Mouse (Mus musculus) liver, embryonic 13.5 days (tissue): ENCODE results near the gene Sgsm3. TPM values are rescaled to one million over a fixed set of nuclear protein-coding genes. Genes with fewer than 3 reads are reported as not detected.
A peak's percentile ranks its signal among the peaks of the same experiment; 100 is the strongest.
"Not testable (repeated sequence)": the region's sequence is repeated elsewhere in the genome, so short reads cannot be mapped to it uniquely, and the experiment has no call there.

Experiments used
- ATAC-seq: fragments of 200-750 bp; cut with Nextera tagmentation; 2 replicates; pipeline ENCODE4 v1.8.0; 2017; ENCODE audit warnings: low read depth, mild to moderate bottlenecking, moderate number of reproducible peaks, moderate library complexity
- DNase-seq: peaks from one replicate; pipeline ENCODE4 v3.0.0; 2022
- H3K27ac ChIP-seq: fragments of 300-500 bp; sonication (generic); 2 replicates; pipeline ENCODE4 v1.5.1; 2015; ENCODE audit warnings: moderate library complexity, mild to moderate bottlenecking, inconsistent platforms
- H3K27me3 ChIP-seq: fragments of 300-500 bp; sonication (generic); 2 replicates; pipeline ENCODE4 v1.6.1; 2015; ENCODE audit warnings: mild to moderate bottlenecking, inconsistent platforms
- H3K36me3 ChIP-seq: fragments of 300-500 bp; sonication (generic); 2 replicates; pipeline ENCODE4 v1.6.1; 2015; ENCODE audit warnings: mild to moderate bottlenecking, inconsistent platforms
- H3K4me1 ChIP-seq: fragments of 300-500 bp; sonication (generic); replicated peaks from 2 replicates; pipeline ENCODE4 v1.6.1; 2015; ENCODE audit warnings: inconsistent platforms
- H3K4me2 ChIP-seq: fragments of 300-500 bp; sonication (generic); 2 replicates; pipeline ENCODE4 v1.6.1; 2015; ENCODE audit warnings: inconsistent platforms, mild to moderate bottlenecking, moderate library complexity
- H3K4me3 ChIP-seq: fragments of 300-500 bp; sonication (generic); replicated peaks from 2 replicates; pipeline ENCODE4 v1.5.1; 2015; ENCODE audit warnings: mild to moderate bottlenecking, inconsistent platforms
- H3K9ac ChIP-seq: fragments of 300-500 bp; sonication (generic); 2 replicates; pipeline ENCODE4 v1.6.1; 2015; ENCODE audit warnings: mild to moderate bottlenecking, inconsistent platforms
- H3K9me3 ChIP-seq: fragments of 300-500 bp; sonication (generic); replicated peaks from 2 replicates; pipeline ENCODE4 v1.6.1; 2016; ENCODE audit warnings: inconsistent platforms
- WGBS: fragments of 180-500 bp; shearing (Covaris S2); methylation state at CpG from one replicate; pipeline ENCODE4 v1.1.7; 2015; ENCODE audit not compliant: insufficient replicate concordance; 5-methylcytosine and 5-hydroxymethylcytosine counted together
- polyA plus RNA-seq: library from polyadenylated mRNA; unstranded; fragments of >200 nt; fragmentation: Nextera tagmentation; extraction: Ambion mirVana; gene quantifications from 2 replicates; pipeline ENCODE4 v1.2.1, GENCODE M21; 2015

The Sgsm3 gene
- 12.9 and 14.3 TPM in 2 replicates for polyA plus RNA-seq

DNA sequence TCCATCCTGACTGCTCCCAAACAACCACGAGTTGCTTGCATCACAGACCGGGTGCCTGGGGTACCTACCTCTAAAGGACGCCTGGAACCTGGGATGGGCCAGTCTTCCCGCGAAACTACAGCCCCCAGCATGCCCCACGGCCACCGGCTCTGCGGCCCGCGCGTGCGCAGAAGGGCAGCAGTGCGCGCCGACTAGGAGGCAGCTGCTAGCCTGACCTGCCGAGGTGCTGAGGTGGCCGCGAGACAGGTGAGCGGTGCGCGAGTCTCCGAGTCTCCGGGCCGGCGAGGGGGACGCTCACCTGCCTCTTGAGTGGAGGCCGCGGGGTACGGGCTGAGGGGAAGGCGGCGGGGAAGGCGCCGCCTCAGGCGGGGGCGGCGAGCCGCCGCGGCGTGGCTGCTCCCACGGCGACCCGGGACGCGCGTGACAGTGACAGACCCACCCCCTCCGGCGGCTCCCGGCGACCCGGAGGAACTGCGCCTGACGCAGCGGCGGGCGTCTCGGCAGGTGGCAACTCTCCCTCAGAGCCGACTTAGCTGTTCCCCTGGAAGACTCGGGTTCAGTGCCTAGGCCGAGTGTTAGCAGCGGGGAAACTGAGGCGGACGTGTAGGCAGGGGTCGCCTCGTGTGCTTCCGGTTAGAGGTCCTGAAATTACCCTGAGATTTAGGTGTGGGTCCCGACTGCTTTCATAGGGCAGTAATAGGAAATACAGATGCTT, at the start of gene Sgsm3:
Gene Sgsm3, plus strand, starts transcription at position 146 of the 715 bp plus-strand sequence.
- peak within 1 kb of the TSS; percentile 94 for H3K4me2 ChIP-seq
- under 1% methylated on average over 62 of the region's 67 CpGs for WGBS
- H3K9ac ChIP-seq = peak within 1 kb of the TSS; percentile 88
- H3K27ac ChIP-seq = peak within 1 kb of the TSS; percentile 47; the same call in 1 of the 2 replicates
- ATAC-seq = peak; percentile 87
- DNase-seq = peak; percentile 80
- H3K36me3 ChIP-seq = no peaks in the 10 kb centered on the region
- no peaks in the 10 kb centered on the region for H3K9me3 ChIP-seq
- H3K4me3 ChIP-seq = peak within 1 kb of the TSS; percentile 92
- peaks cover 47% of the 10 kb centered on the region for H3K4me1 ChIP-seq
- no peaks in the 10 kb centered on the region for H3K27me3 ChIP-seq

DNA sequence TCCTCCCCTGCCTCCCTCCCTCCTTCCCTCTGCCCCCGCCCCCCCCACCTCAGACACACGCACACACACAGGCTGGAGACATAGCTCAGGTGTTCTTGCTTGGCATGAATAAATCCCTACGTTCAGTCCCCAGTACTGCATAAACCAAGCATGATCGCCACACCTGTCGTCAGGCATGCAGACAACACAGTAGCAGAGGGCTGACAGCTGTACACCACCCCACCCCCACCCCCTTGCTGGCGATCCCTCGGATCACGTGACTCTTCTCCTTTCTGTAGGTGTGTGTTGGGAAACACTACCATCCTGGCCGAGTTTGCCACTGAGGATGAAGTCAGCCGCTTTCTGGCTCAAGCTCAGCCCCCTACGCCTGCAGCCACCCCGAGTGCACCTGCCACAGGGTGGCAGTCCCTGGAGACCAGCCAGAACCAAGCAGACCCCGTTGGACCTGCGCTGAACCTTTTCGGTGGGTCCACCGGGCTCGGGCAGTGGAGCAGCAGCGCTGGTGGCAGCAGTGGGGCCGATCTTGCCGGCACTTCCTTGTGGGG, 48.7 kb upstream of the Sgsm3 start:
- peaks cover 17% of the 10 kb centered on the region for H3K4me1 ChIP-seq
- no peak overlapping the region for H3K27ac ChIP-seq
- WGBS = 84% methylated on average over 20 of the region's 20 CpGs
- H3K36me3 ChIP-seq = peaks cover 88% of the 10 kb centered on the region
- H3K4me3 ChIP-seq = no peak overlapping the region
- DNase-seq (no peak), ATAC-seq (peak; percentile 10; the same call in 1 of the 2 replicates)
- H3K9me3 ChIP-seq = no peaks in the 10 kb centered on the region
- H3K4me2 ChIP-seq = no peak overlapping the region
- H3K27me3 ChIP-seq = no peaks in the 10 kb centered on the region
- no peak overlapping the region for H3K9ac ChIP-seq

DNA sequence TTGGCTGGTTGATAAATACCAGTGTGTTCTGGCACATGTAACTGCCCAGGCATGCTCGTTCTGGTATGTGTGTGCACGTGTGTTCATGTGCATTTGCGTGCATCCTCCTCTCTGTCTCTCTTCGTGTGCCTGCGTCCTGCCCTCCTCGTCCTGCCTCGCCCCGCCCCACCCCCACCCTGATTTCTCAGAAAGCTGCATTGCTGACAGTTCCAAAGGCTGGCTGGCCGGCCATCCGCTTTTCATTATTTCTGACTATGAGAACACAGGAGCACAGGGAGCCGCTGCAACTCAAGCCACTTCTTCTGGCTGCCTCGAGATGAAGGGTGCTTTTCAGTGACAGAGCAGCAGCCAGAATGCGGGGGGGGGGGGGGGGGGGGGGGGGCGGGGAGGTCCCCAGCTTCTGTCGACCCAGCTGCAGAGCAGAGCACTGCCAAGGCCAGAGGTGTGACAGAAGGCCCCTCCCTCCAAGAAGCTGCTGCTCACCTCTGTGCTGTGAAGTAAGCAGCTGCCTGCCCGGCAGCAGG, 47.5 kb upstream of the Sgsm3 start:
- WGBS = 35% methylated on average over 14 of the region's 16 CpGs
- no peaks in the 10 kb centered on the region for H3K27me3 ChIP-seq
- H3K27ac ChIP-seq = no peak overlapping the region
- ATAC-seq = peak; percentile 59; the same call in 1 of the 2 replicates
- peaks cover 87% of the 10 kb centered on the region for H3K36me3 ChIP-seq
- no peak overlapping the region for H3K4me2 ChIP-seq
- H3K9ac ChIP-seq = no peak overlapping the region
- no peaks in the 10 kb centered on the region for H3K9me3 ChIP-seq
- H3K4me3 ChIP-seq = no peak overlapping the region
- DNase-seq = no peak
- H3K4me1 ChIP-seq = peaks cover 20% of the 10 kb centered on the region

DNA sequence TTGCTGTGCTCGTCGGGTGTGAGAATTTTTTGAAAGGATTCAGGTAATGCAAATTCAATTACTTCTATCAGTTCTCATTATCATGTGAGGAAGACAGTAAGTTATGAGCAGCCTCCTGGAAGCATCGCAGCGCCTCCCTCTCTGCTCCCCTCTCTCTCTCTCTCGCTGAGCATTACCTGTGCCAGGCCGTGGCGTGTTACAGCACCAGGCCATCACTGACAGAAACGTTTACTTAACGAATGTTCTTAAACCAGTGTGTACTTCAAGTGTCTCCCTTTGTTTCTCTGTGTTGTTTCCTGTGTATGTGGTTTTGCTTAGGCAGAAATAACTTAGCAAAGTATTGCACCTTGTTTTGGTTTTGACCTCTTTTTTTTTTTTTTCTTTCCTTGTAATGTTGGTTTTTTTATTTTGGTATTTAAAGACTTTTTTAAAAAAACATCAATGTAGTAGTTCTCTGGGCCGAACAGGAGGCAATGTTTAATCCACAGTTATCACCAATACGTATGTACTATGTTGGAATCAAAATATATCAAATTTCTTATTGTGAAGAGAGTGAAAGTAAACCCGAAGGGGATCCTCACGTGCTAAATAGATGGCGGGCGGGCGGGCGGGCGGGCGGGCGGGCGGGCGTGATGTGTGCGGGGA, 46.8 kb upstream of the Sgsm3 start:
- H3K4me3 ChIP-seq, ATAC-seq: not testable (repeated sequence)
- 90% methylated on average over 23 of the region's 23 CpGs for WGBS

DNA sequence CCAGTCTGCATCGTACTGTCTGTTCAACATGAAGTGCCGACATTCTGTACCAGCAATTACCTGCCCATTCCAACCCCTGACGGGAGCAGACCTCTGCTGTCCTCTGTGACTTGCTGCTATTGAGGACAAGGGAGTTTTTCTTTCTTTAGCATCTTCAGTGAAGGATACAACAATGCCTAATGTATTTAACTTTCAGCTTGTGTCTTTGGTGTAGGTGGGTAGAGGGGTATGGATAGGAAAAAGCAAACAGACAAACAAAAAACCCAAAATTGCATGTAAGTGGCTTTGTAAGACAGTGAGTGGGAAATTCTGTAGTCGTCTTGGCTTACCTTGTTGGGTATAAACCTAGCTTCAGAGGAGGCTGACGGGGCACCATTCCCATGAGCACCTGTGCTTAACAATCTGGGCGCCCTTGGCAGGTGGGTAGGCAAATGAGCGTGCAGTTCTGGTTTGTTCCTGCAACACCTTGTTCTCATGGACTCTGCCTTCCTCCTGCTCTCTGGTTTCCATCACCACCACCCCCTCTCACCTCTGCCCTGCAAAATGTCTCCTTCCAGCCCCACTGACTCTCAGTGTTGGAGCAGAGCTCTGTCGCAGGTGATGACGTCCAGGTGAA, 46.1 kb upstream of the Sgsm3 start:
- H3K4me3 ChIP-seq = no peak overlapping the region
- DNase-seq = no peak
- H3K27me3 ChIP-seq = no peaks in the 10 kb centered on the region
- no peak overlapping the region for H3K27ac ChIP-seq
- no peak for ATAC-seq
- no peak overlapping the region for H3K4me2 ChIP-seq
- H3K9me3 ChIP-seq = no peaks in the 10 kb centered on the region
- H3K4me1 ChIP-seq = peaks cover 20% of the 10 kb centered on the region
- H3K36me3 ChIP-seq = peaks cover 84% of the 10 kb centered on the region
- no peak overlapping the region for H3K9ac ChIP-seq
- 91% methylated on average over 9 of the region's 9 CpGs for WGBS

More for the DNA sequence above, 46.8 kb upstream of the Sgsm3 start:
- not testable (repeated sequence) for DNase-seq, H3K4me2 ChIP-seq, H3K27me3 ChIP-seq, H3K9me3 ChIP-seq, H3K9ac ChIP-seq, H3K27ac ChIP-seq
- Histone ChIP-seq H3K4me1 (peaks cover 20% of the 10 kb centered on the region), H3K36me3 (peaks cover 87% of the 10 kb centered on the region)

DNA sequence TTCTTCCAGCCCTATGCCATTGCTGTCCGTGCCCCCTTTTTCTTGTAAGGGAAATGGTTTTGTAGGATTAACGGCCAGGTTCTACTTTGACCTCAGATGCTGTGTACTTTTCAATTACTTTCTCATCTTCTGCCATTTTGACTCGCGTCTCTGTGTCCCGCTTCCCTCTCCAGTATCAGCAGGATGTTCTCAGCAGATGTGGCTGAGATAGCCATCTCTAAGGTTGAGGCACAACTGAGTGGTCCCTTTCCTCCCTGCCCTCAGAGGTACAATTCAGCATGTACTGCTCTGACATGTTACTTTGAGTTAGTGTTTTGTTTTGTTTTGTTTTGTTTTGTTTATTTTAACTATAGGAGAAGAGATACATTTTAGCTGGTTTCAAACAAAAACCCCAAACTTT, 42.7 kb upstream of the Sgsm3 start:
- no peak overlapping the region for H3K4me3 ChIP-seq
- no peak for DNase-seq
- no peak for ATAC-seq
- no peak overlapping the region for H3K4me2 ChIP-seq
- peaks cover 63% of the 10 kb centered on the region for H3K36me3 ChIP-seq
- H3K4me1 ChIP-seq = peaks cover 14% of the 10 kb centered on the region
- 41% methylated on average over 5 of the region's 5 CpGs for WGBS
- no peaks in the 10 kb centered on the region for H3K9me3 ChIP-seq
- H3K9ac ChIP-seq = no peak overlapping the region
- H3K27me3 ChIP-seq = no peaks in the 10 kb centered on the region
- H3K27ac ChIP-seq = no peak overlapping the region

DNA sequence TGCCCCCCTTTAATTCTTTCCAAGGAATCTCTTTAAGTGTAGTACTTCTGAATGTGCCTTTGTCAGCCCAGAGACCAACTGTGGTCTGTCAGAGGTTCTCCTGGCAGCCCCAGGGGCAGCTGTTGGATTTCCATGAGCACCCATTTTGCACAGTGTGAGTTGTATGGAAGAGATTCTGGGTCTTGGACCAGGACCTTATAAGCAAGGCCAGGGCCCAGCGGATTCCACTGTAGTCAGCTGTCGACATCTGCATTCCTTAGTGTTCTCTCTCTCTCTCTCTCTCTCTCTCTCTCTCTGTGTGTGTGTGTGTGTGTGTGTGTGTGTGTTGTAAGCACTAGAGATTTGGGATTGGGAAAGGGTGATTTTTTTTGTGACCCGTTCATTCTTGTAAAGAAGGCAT, 40.9 kb upstream of the Sgsm3 start:
- DNase-seq = no peak
- WGBS = 87% methylated on average over 3 of the region's 3 CpGs
- Histone ChIP-seq H3K9ac (no peak overlapping the region), H3K27ac (no peak overlapping the region), H3K27me3 (no peaks in the 10 kb centered on the region), H3K4me2 (no peak overlapping the region), H3K4me1 (peaks cover 7% of the 10 kb centered on the region), H3K4me3 (no peak overlapping the region), H3K9me3 (no peaks in the 10 kb centered on the region), H3K36me3 (peaks cover 59% of the 10 kb centered on the region)
- no peak for ATAC-seq

DNA sequence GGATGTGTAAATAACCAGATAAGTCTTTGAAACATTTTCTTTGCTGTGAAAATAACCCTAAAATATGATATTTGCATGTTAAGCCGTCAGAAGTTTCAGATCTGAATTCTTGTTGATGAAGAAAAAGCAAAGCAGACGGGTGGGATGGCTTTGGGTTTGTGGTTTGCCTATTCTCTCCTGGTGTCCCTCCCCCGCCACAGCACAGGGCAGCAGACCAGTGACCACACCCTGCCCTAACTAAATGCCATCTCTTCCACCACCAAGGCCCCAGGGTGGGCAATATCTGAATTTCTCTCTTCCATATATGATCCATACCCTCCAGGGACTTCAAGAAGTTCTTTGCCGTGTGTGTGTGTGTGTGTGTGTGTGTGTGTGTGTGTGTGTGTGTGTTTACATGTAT, 39.0 kb upstream of the Sgsm3 start:
- DNase-seq (no peak), ATAC-seq (no peak)
- no peak overlapping the region for H3K9ac ChIP-seq
- WGBS = 46% methylated on average over 4 of the region's 4 CpGs
- H3K4me1 ChIP-seq = peaks cover 7% of the 10 kb centered on the region
- no peak overlapping the region for H3K4me3 ChIP-seq
- H3K9me3 ChIP-seq = no peaks in the 10 kb centered on the region
- H3K27me3 ChIP-seq = no peaks in the 10 kb centered on the region
- no peak overlapping the region for H3K4me2 ChIP-seq
- H3K36me3 ChIP-seq = peaks cover 48% of the 10 kb centered on the region
- H3K27ac ChIP-seq = no peak overlapping the region

DNA sequence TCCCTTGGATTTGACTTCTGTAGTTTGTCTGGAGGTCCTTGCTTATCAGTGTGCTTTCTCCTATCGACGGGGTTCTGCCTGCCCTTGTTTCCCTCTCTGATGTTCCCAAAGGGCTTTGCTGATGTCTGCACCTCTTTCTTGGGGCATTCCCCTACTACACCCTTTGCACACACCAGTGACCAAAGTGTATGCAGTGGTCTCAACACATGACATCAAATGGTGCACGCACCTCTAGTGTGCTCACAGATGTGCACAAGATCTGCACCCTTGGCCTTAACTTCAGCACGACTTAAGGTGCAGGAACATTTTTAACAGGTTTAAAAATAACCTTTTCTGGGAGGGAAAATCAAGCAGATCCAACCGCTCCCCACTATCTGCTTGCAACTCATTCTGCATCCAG, 38.2 kb upstream of the Sgsm3 start:
- Histone ChIP-seq H3K9ac (no peak overlapping the region), H3K27me3 (no peaks in the 10 kb centered on the region), H3K4me2 (no peak overlapping the region), H3K27ac (no peak overlapping the region), H3K4me1 (peaks cover 7% of the 10 kb centered on the region), H3K9me3 (no peaks in the 10 kb centered on the region), H3K4me3 (no peak overlapping the region), H3K36me3 (peaks cover 40% of the 10 kb centered on the region)
- DNase-seq (no peak), ATAC-seq (no peak)
- WGBS = 61% methylated on average over 5 of the region's 5 CpGs

DNA sequence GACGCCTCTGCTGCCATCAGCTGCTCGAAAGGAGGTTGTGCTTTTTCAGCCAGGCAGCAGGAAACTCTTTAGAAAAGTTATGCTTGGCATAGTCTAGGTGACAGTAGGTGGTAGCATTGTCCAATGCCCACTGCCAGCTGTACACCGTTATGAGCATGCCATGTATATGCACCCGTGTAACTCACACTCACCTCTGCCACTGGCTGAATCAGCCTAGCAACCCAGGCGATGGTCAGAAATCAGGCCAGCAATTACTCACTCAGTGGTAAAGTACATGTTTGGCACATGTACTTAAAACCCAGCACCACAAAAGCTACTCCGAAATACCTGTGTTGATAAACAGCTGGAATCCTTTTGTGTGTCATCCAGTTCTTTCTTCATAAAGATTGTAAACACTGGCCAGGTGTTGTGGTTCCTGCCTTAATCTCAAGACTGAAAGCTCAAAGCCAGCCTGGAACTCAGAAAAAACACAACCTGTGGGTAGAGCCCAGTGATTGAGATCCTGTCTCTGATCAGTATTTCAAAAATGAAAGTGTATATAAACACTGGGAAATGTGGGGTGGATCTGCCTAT, 36.0 kb upstream of the Sgsm3 start:
- no peak for ATAC-seq
- DNase-seq = no peak
- Histone ChIP-seq H3K27me3 (no peaks in the 10 kb centered on the region), H3K27ac (no peak overlapping the region), H3K9me3 (no peaks in the 10 kb centered on the region), H3K36me3 (peaks cover 23% of the 10 kb centered on the region), H3K4me2 (no peak overlapping the region), H3K9ac (no peak overlapping the region), H3K4me1 (peaks cover 15% of the 10 kb centered on the region), H3K4me3 (no peak overlapping the region)
- 91% methylated on average over 6 of the region's 6 CpGs for WGBS

DNA sequence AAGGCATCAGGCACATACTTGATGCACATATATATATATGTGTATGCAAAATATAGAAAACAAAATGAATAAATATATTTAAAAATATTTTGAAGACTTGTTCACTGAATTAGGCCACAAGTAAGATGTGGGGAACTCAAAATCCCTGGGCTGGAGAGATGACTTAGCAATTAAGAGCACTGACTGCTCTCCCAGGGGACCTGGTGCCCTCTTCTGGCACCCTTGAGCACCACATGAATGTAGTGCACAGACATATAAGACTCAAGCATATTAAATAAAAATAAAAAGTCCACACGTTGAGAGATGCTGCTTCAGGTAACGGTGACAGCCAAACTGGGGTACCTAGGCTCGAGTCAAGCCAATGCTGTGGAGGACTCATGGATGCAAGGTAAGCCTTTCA, 31.7 kb upstream of the Sgsm3 start:
- DNase-seq = peak; percentile 51

More for the DNA sequence above, 31.7 kb upstream of the Sgsm3 start:
- no peak overlapping the region for H3K4me2 ChIP-seq
- H3K36me3 ChIP-seq = peaks cover 21% of the 10 kb centered on the region
- ATAC-seq = no peak
- no peak overlapping the region for H3K9ac ChIP-seq
- 24% methylated on average over 3 of the region's 3 CpGs for WGBS
- H3K27ac ChIP-seq = no peak overlapping the region
- H3K4me3 ChIP-seq = no peak overlapping the region
- peaks cover 33% of the 10 kb centered on the region for H3K4me1 ChIP-seq
- H3K27me3 ChIP-seq = no peaks in the 10 kb centered on the region
- H3K9me3 ChIP-seq = no peaks in the 10 kb centered on the region
